Mouse (Mus musculus) neural tube, embryonic 13.5 days (tissue): ENCODE measurements at regions not wholly inside any gene's neighbourhood (a gene's known extent, or its start where the extent isn't known, plus 50 kb on each side); places are given as distances from the start of the nearest gene placed in this dataset.
A peak's percentile ranks its signal among the peaks of the same experiment; 100 is the strongest.
"Not testable (repeated sequence)": the region's sequence is repeated elsewhere in the genome, so short reads cannot be mapped to it uniquely, and the experiment has no call there.

Experiments used
- ATAC-seq: fragments of 200-750 bp; cut with Nextera tagmentation; 2 replicates; pipeline ENCODE4 v1.8.0; 2017; ENCODE audit warnings: low read depth, mild to moderate bottlenecking, moderate TSS enrichment, moderate library complexity
- H3K27ac ChIP-seq: fragments of 300-500 bp; sonication (generic); replicated peaks from 2 replicates; pipeline ENCODE4 v1.5.1; 2015; ENCODE audit warnings: moderate library complexity, mild to moderate bottlenecking, inconsistent platforms
- H3K27me3 ChIP-seq: fragments of 300-500 bp; sonication (generic); 2 replicates; pipeline ENCODE4 v1.6.1; 2015; ENCODE audit warnings: mild to moderate bottlenecking, inconsistent platforms
- H3K36me3 ChIP-seq: fragments of 300-500 bp; sonication (generic); 2 replicates; pipeline ENCODE4 v1.6.1; 2015; ENCODE audit warnings: mild to moderate bottlenecking, inconsistent platforms
- H3K4me1 ChIP-seq: fragments of 300-500 bp; sonication (generic); replicated peaks from 2 replicates; pipeline ENCODE4 v1.6.1; 2015; ENCODE audit warnings: inconsistent platforms
- H3K4me2 ChIP-seq: fragments of 300-500 bp; sonication (generic); 2 replicates; pipeline ENCODE4 v1.6.1; 2015; ENCODE audit warnings: inconsistent platforms, mild to moderate bottlenecking, moderate library complexity
- H3K4me3 ChIP-seq: fragments of 300-500 bp; sonication (generic); 2 replicates; pipeline ENCODE4 v1.5.1; 2015; ENCODE audit warnings: mild to moderate bottlenecking, inconsistent platforms
- H3K9ac ChIP-seq: fragments of 300-500 bp; sonication (generic); 2 replicates; pipeline ENCODE4 v1.6.1; 2015; ENCODE audit warnings: moderate library complexity, mild to moderate bottlenecking, inconsistent platforms
- H3K9me3 ChIP-seq: fragments of 300-500 bp; sonication (generic); 2 replicates; pipeline ENCODE4 v1.6.1; 2016; ENCODE audit warnings: inconsistent platforms
- WGBS: fragments of 180-500 bp; shearing (Covaris S2); methylation state at CpG from one replicate; pipeline ENCODE4 v1.1.7; 2015; 5-methylcytosine and 5-hydroxymethylcytosine counted together

GRCm38 (mm10) chr1:117354624-117355023 lies 342.3 kb upstream of the Gm28363 start:
- H3K9ac ChIP-seq = no peak overlapping the region
- H3K36me3 ChIP-seq = no peaks in the 10 kb centered on the region
- ATAC-seq = no peak
- H3K27me3 ChIP-seq = no peaks in the 10 kb centered on the region
- H3K4me3 ChIP-seq = no peak overlapping the region
- no peaks in the 10 kb centered on the region for H3K4me1 ChIP-seq
- 71% methylated on average over 4 of the region's 4 CpGs for WGBS
- no peak overlapping the region for H3K4me2 ChIP-seq
- H3K9me3 ChIP-seq = no peaks in the 10 kb centered on the region
- H3K27ac ChIP-seq = no peak overlapping the region

- no peaks in the 10 kb centered on the region for H3K27me3 ChIP-seq
- WGBS = 83% methylated on average over 5 of the region's 5 CpGs
- H3K27ac ChIP-seq = no peak overlapping the region
- H3K4me1 ChIP-seq = no peaks in the 10 kb centered on the region
- ATAC-seq = no peak
- H3K4me3 ChIP-seq = no peak overlapping the region
- no peak overlapping the region for H3K4me2 ChIP-seq
- H3K36me3 ChIP-seq = no peaks in the 10 kb centered on the region
- no peak overlapping the region for H3K9ac ChIP-seq
- no peaks in the 10 kb centered on the region for H3K9me3 ChIP-seq
These were observed 340.3 kb upstream of the Gm28363 start for GRCm38 (mm10) chr1:117356418-117357194.

GRCm38 (mm10) chr1:117364066-117364465 lies 332.9 kb upstream of the Gm28363 start:
- Histone ChIP-seq H3K36me3 (no peaks in the 10 kb centered on the region), H3K9ac (no peak overlapping the region), H3K4me3 (no peak overlapping the region), H3K4me1 (no peaks in the 10 kb centered on the region; the same call in 1 of the 2 replicates), H3K4me2 (no peak overlapping the region), H3K27ac (no peak overlapping the region), H3K27me3 (no peaks in the 10 kb centered on the region), H3K9me3 (no peaks in the 10 kb centered on the region)
- peak; percentile 72 for ATAC-seq

GRCm38 (mm10) chr1:117412349-117412748 lies 284.6 kb upstream of the Gm28363 start:
- Histone ChIP-seq H3K4me2 (no peak overlapping the region), H3K4me1 (no peaks in the 10 kb centered on the region), H3K27ac (no peak overlapping the region), H3K27me3 (no peaks in the 10 kb centered on the region), H3K9me3 (no peaks in the 10 kb centered on the region), H3K36me3 (no peaks in the 10 kb centered on the region), H3K9ac (no peak overlapping the region), H3K4me3 (no peak overlapping the region)
- no peak for ATAC-seq

DNA sequence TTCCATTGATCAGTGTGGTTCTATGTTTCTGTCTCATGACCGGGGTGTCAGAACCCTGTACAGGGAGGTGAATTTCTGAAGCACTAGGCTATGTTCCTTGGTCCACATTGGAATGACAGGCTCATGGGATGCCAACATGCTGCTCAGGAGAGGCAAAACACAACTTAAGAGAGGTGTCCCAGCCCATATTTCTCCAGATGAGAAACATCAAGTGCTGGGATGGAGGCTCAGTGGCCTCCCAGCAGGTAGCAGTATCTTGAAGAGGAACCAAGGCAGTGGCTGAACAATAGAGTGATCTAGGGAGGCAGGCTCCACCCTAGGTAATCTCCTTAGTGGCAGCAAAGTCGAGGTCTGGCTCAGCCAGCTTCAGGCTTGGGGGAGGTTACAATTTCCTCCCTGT lies 239.2 kb upstream of the Gm28363 start:
- no peak for ATAC-seq
- 54% methylated on average over 2 of the region's 2 CpGs for WGBS
- Histone ChIP-seq H3K27me3 (no peaks in the 10 kb centered on the region), H3K36me3 (no peaks in the 10 kb centered on the region), H3K4me3 (no peak overlapping the region), H3K4me1 (no peaks in the 10 kb centered on the region), H3K9ac (no peak overlapping the region), H3K9me3 (no peaks in the 10 kb centered on the region), H3K27ac (no peak overlapping the region), H3K4me2 (no peak overlapping the region)

DNA sequence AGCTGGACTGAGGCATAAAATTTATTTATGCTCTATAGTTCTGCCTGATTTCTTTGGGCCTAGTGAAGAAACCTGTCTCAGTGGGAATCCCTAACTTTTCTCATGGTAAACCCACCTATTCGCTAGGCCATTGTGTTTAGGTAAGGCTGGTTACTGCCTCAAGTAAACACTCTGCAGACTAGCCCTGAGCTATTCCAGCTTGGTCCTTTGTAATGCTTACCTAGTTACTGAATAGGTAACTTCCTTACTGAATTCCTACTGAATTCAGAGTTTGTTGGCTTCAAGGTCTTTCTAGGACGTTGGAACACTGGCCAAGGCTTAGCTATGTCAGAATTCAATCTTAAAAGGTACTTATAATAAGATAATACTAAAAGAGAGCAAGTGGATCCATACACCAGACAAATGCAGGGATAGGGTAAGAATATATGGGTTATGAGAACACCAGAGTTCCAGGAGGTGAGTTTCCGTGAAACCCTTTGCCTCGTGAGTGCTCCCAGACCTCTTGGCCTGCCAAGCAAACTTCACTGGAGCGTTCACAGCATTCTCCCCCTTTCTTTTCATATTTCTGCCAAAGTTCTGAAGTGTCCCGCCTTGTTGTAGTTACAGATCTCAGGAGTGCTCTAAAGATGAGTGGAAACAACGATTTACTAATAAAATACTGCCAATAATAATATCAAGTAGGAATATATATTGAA lies 238.6 kb upstream of the Gm28363 start:
- ATAC-seq, H3K4me1 ChIP-seq, H3K36me3 ChIP-seq, H3K9me3 ChIP-seq, H3K4me2 ChIP-seq, H3K9ac ChIP-seq, H3K27ac ChIP-seq, H3K4me3 ChIP-seq, H3K27me3 ChIP-seq: not testable (repeated sequence)
- 73% methylated on average over 7 of the region's 7 CpGs for WGBS

DNA sequence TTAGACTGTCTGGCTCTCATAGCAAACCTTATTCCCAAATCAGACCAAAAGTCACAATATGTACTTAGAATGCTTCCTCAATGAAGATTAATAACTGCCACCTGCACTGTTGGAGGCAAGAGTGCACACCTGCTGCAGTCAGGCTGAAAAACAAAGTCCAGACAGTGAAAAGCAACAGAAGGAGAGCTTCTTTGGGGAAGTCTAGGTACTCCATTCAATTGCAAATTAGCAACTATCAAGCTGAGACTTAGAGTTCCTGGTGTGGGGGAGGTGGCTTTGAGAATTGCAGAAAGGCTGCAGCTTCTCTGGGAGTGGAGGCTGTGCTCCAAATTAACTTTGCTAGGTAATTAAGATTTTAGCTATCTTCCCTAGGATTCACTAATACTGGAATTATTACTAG lies 237.8 kb upstream of the Gm28363 start:
- ATAC-seq, H3K4me3 ChIP-seq, H3K4me2 ChIP-seq, H3K9me3 ChIP-seq, H3K9ac ChIP-seq, H3K36me3 ChIP-seq, H3K27ac ChIP-seq, H3K27me3 ChIP-seq, H3K4me1 ChIP-seq: not testable (repeated sequence)

DNA sequence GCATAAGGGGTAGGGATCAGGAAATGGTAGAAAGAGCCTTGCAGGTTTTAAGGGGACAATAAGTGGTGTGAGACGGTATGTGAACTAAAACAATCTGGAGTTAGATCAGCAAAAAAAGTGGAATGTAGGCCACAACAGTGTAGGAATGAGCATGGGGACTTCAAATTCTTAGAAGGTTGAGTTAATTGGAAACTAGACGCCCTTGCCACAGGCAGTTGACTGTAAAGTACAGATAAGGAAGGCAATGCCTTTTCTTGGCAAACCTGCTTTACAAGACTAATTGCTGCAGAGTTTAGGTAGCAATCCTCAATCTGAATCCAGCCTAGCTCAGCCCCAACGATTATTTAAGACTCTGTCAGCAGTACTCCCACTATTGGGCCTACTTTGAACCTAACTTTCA lies 206.8 kb upstream of the Gm28363 start:
- no peaks in the 10 kb centered on the region for H3K27me3 ChIP-seq
- no peaks in the 10 kb centered on the region for H3K4me1 ChIP-seq
- no peak overlapping the region for H3K4me3 ChIP-seq
- WGBS = 81% methylated on average over 3 of the region's 3 CpGs
- H3K36me3 ChIP-seq = no peaks in the 10 kb centered on the region
- H3K27ac ChIP-seq = no peak overlapping the region
- H3K4me2 ChIP-seq = no peak overlapping the region
- ATAC-seq = no peak
- H3K9me3 ChIP-seq = no peaks in the 10 kb centered on the region
- no peak overlapping the region for H3K9ac ChIP-seq

GRCm38 (mm10) chr1:117497003-117497402 lies 199.9 kb upstream of the Gm28363 start:
- Histone ChIP-seq H3K36me3 (no peaks in the 10 kb centered on the region), H3K4me2 (no peak overlapping the region), H3K27ac (no peak overlapping the region), H3K9me3 (no peaks in the 10 kb centered on the region), H3K4me1 (no peaks in the 10 kb centered on the region), H3K9ac (no peak overlapping the region), H3K4me3 (no peak overlapping the region), H3K27me3 (no peaks in the 10 kb centered on the region)
- no peak for ATAC-seq

DNA sequence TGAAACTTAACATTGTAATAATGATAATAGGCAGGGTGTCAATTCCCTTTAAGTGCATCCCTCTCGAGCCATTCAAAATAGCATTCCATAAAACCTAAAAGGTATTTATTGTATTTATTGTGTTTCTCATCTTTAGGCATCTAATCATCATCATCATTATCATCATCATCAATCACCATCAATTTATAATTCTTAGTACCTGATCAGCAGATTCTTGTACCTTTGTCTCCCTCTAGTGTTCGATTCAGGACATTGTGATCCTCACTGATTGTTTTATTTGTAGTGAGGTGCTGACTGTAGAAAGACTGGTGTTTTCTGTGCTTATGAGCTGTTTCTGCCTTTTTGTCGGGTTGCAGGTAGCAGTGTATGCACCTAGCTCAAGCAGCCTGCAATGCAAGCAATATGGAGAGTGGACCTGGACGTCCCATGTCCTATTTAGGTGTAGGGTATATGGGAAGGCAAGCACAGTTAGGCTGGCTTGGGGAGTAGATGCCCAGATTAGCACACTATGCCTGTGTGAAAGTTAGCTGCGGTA lies 177.4 kb upstream of the Gm28363 start:
- Histone ChIP-seq H3K36me3 (no peaks in the 10 kb centered on the region), H3K4me3 (no peak overlapping the region), H3K27me3 (no peaks in the 10 kb centered on the region), H3K9me3 (no peaks in the 10 kb centered on the region), H3K27ac (no peak overlapping the region), H3K4me2 (no peak overlapping the region), H3K4me1 (no peaks in the 10 kb centered on the region), H3K9ac (no peak overlapping the region)
- WGBS = 16% methylated on average over 5 of the region's 5 CpGs
- peak; percentile 43; the same call in 1 of the 2 replicates for ATAC-seq
